Mouse (Mus musculus) adrenal gland, adult 8-10 months (tissue): Measurements from ENCODE around the gene Hlcs. TPM values are rescaled to one million over a fixed set of nuclear protein-coding genes. Genes with fewer than 3 reads are reported as not detected.

Source experiments
- DNase-seq: peaks from one replicate; pipeline ENCODE4 v3.0.0; 2022
- total RNA-seq, 4 experiments: library from RNA; stranded (reverse); gene quantifications; 2 replicates each; pipeline ENCODE4 v1.2.4; 2022

Gene Hlcs
- total RNA-seq, 4 experiments from 2014 or later: 20.7 to 31.7 (median 24.9) TPM

- no peak for DNase-seq
Observed at GRCm38 (mm10) chr16:94289138-94290072, 24.0 kb downstream of the Hlcs start.

- no peak for DNase-seq
Observed at GRCm38 (mm10) chr16:94287826-94288225, 25.5 kb downstream of the Hlcs start.

GRCm38 (mm10) chr16:94283972-94284371 is 29.4 kb downstream of the Hlcs start:
- no peak for DNase-seq

- no peak for DNase-seq
Observed at GRCm38 (mm10) chr16:94270826-94271225, 42.5 kb downstream of the Hlcs start.

GRCm38 (mm10) chr16:94269635-94270034 is 43.7 kb downstream of the Hlcs start:
- DNase-seq: peak; percentile 74

- no peak for DNase-seq
Observed at GRCm38 (mm10) chr16:94268205-94268604, 45.2 kb downstream of the Hlcs start.

DNA sequence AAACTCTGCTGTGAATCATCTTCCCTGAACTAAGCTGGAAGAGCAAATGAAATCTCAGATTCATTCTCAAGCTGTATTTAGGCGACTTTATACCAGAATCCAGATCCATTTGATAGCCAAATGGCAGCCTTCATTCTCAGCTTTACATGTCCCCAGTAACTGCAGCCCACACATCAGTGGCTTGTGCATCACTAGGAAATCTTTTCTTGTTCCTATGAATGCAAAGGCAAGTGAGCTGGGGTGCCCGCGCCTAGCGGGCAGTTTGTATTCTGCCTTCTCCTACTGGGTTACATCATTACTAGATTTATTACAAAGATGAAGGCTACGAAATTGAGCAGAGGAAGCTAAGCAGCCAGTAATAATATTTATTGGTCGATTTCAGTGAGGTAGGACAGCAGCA is 48.8 kb downstream of the Hlcs start:
- no peak for DNase-seq

DNA sequence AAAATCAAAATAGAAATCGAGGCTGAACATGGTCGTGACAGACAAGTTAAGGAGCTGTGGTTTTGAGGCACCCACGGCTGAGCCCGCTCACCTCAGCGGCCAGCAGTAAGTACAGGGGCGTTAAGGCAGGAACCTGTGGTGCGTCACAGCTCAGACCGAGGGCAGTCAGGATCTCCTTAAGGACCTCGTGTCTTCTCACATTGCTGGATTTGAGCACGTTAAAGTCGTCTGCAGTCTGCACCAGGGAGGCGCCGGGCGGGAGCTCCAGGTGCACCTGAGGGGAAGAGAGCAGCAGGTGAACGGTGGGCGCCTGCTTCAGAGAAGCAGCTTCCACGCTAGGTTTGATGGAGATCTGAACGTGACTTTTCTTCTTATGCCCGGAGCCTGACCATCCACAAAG is 50.9 kb downstream of the Hlcs start:
- DNase-seq: no peak

DNA sequence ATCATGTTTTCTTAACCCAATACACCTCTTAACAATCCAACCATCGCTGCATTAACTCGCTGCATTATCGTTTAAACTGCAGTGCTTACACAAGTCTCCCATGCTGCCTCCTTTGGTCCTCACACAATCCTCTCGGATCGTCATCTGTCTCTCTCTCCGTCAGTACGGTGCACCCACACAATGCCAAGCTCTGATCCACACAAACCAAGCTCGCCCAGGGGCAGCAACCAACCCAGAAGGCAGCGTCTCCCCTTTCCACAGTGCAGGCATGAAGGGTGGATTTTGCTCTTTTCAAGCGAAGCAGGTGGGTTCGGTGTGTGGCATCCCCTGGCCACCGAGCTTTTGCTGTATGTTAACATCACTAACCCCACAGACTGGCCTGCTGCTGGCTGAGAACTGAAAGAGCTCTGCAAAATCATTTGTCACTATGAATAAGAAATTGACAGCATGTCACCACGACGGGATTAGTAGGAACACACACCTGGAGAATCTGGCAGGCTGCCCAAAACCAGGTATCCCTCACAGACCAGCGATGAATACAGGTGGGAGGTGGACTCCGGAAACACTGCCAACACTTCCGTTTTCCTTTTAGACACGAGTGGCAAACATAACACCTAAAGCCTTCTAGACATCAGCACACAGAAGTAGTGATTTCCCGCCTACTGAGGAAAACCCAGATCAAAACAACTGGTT is 52.3 kb downstream of the Hlcs start:
- no peak for DNase-seq

- DNase-seq: peak; percentile 61
Observed at GRCm38 (mm10) chr16:94258366-94259310, 54.7 kb downstream of the Hlcs start.

- no peak for DNase-seq
Observed at GRCm38 (mm10) chr16:94255592-94255991, 57.8 kb downstream of the Hlcs start.

- no peak for DNase-seq
Observed at GRCm38 (mm10) chr16:94255035-94255434, 58.3 kb downstream of the Hlcs start.

DNA sequence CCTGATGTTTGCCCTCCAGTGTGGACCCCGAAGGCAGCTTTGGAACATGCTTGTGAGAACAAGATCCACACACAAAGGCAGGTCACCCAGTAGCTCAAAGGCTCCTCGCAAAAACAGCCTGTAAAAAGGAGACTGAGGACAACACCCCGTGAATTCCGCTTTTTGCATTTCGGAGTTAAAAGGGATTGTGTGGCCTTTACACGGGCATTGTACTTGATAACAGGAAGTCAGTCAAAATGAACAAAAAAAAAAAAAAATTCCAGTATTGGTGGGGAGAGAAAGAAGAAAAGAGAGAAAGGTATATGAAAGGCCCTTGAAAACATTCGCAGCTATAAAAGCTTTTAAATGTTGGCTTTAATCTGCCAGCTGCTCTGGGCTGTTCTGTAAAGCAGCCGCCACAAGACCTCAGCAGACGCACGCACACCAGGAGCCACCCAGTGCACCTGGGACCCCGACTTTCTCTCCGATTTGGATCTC is 58.9 kb downstream of the Hlcs start:
- DNase-seq: no peak

DNA sequence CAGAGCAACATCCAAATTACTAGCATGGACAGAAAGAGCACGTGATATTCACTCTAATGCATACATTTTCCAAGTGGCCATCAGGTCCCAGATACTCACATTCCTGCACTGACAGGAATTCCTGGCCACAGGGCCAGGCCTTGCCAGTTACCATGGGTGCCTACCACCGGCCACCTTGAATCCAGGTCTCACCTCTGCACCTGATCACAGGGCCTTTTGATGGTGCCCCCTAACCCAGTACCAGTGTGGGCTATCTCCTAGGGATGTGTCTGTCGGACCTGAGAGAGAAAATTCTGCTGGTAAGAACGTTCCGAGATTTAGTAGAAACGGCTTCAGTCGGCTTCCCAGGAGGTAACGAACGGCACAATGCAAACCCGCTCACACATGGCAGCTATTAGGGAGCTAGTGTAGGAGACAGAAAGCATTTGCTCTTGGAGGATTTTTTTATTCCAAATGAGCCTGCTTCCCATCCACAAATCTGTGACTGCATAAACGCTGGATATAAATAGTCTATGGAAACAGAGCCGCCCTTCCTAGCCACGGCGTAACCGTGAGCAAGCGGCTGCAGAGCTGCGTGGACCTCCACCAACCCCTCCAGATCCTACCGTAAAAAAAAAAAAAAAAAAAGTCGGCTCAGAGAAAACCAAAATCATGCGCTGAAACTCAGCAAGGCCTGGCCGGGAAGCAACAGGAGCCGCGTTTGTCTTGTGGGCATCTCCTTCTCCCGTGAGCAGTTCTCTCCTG is 59.5 kb downstream of the Hlcs start:
- no peak for DNase-seq

DNA sequence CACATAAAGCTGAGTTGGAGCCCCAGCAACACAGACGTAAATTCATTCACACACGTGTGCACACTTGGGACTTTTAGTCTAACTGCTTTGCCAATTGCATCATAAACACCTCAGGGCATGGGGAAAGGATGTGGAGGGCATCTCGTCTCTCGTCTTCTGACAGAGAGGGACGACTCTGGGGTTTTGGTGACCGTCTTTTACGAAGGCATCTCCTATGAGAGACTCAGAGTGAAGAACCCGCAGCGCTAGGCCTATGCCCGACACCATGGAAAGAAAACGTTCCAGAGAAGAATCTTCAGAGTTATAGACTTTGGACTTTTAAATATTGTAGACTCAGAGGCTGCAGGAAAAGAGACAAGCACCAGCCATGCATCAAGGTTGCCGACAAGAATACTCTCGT is 61.6 kb downstream of the Hlcs start:
- DNase-seq: no peak

DNA sequence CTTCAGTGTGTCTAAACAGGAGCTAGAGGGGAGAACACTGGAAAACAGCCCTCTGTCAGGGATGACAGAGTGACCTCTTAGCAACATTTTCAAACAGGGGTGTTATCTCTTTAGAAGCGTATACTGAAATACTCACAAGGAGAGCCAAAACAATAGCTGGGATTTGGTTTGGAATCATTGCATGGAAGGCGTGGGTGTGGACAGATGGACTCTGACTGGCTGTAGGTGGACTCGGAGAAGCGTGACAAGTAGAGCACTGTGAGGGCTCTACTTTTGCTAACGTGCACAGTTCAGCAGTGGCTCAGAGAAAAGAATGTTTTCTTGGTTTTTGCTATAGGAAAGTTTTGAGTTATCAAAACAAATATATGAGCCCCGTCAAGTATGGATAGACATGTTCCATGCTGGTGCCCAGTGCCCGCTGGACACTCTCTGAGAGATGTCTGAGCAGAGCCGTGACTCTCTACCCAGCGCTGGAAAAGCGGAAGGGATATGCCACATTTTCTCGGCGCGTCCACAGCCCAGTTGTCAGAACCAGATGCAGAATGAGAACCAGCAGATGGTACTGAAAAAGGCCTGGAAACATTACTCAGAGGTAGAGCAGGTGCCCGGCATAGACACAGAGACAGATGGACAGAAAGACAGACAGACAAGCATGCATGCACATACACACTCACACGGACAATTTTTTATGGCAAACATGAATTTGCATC is 62.6 kb downstream of the Hlcs start:
- no peak for DNase-seq

DNA sequence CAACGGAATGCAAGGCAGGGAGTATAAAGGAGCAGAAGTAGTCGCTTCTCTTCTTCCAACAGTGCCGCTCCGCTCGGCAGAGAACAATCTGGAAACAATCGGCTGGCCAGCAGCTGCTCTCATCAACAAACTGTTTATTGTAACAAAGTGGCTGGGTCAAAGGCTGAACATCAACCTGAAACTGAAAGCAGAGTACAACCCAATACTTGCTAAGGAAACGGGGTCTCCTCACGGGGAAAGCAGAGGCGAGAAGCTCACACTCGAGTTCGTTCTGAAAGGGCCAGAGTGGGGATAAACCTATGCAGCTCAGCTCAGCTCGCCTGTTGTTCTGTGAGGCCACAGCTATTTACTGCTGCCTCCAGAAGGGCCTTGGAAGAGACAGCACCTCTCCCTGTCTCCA is 63.2 kb downstream of the Hlcs start:
- no peak for DNase-seq

- DNase-seq: no peak
Observed at GRCm38 (mm10) chr16:94249666-94250065, 63.7 kb downstream of the Hlcs start.

DNA sequence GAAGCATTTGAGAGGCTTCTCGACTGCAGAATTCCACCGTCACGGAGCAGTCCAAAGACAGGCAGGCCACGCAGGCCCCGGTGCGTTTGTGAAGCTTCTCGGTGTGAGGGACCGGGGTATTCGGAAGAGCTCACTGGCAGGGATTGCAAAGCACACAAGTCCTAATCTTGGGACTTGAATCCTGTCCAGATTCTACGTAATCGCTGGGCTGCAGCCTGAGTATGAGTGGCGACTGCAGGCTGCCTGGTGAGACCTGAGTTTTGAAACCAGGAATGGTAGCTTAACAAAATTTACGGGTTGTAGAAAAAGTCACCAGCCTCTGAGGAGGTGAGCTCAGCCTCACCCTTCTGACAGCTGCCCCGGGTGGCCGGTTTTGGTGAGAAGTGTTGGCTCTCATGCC is 64.7 kb downstream of the Hlcs start:
- no peak for DNase-seq

GRCm38 (mm10) chr16:94246976-94247375 is 66.4 kb downstream of the Hlcs start:
- DNase-seq: no peak
